Mouse (Mus musculus) G1E (cell line): ENCODE measurements around the gene Foxe3. TPM values are rescaled to one million over a fixed set of nuclear protein-coding genes. Genes with fewer than 3 reads are reported as not detected.

Source experiments
- ATAC-seq: 2 replicates; pipeline ENCODE4 v1.8.0; 2016; ENCODE audit warnings: mild to moderate bottlenecking; ENCODE audit not compliant: insufficient number of reproducible peaks, poor library complexity, low FRiP score, severe bottlenecking; ENCODE audit errors: extremely low read depth
- DNase-seq: peaks from one replicate; pipeline ENCODE4 v3.0.0; 2012; ENCODE audit warnings: low spot score
- H3K27me3 ChIP-seq: 2 replicates; pipeline ENCODE4 v1.6.1; 2012; ENCODE audit warnings: mild to moderate bottlenecking, low read length, inconsistent platforms; ENCODE audit not compliant: insufficient read depth
- H3K36me3 ChIP-seq: replicated peaks from 2 replicates; pipeline ENCODE3; 2012; ENCODE audit warnings: mild to moderate bottlenecking, inconsistent platforms
- H3K4me1 ChIP-seq: 2 replicates; pipeline ENCODE4 v1.6.1; 2012; ENCODE audit warnings: low read depth, low read length, inconsistent platforms, mixed read lengths; ENCODE audit not compliant: insufficient read depth
- H3K4me3 ChIP-seq: 2 replicates; pipeline ENCODE4 v1.5.1; 2012; ENCODE audit warnings: low read depth, mild to moderate bottlenecking, inconsistent platforms, low read length, moderate library complexity, mixed read lengths
- H3K9me3 ChIP-seq: replicated peaks from 2 replicates; pipeline ENCODE4 v1.6.1; 2012; ENCODE audit warnings: inconsistent platforms
- CTCF ChIP-seq: IDR thresholded peaks from 2 replicates; pipeline ENCODE4 v1.5.1; 2012; ENCODE audit warnings: low read depth, low read length, inconsistent platforms, mixed read lengths
- GATA1 ChIP-seq: IDR thresholded peaks from 2 replicates; pipeline ENCODE4 v1.6.1; 2012; ENCODE audit warnings: borderline replicate concordance, low read length, inconsistent platforms, mixed read lengths
- GATA2 ChIP-seq: IDR thresholded peaks from 2 replicates; pipeline ENCODE4 v1.6.1; 2012; ENCODE audit warnings: low read depth, low read length, inconsistent platforms, borderline replicate concordance
- POLR2AphosphoS5 ChIP-seq: IDR thresholded peaks from 2 replicates; pipeline ENCODE4 v1.6.1; 2012; ENCODE audit warnings: low read depth, low read length, inconsistent platforms; ENCODE audit not compliant: insufficient replicate concordance
- TAL1 ChIP-seq: conservative IDR thresholded peaks from 2 replicates; pipeline ENCODE4 v1.6.1; 2012; ENCODE audit warnings: low read depth, low read length, inconsistent platforms, mixed read lengths
- polyA plus RNA-seq: library from polyadenylated mRNA; stranded (reverse); fragments of >175 nt; gene quantifications from 2 replicates; pipeline ENCODE4 v1.2.3, GENCODE M21; 2012
- total RNA-seq, 2 experiments: library from RNA; stranded (forward) in 1 of 2; stranded (reverse) in 1 of 2; fragments of 200-1000 nt in 1 of 2; fragments of >200 nt in 1 of 2; fragmentation: Nextera tagmentation in 1 of 2; gene quantifications; 2 replicates each; pipeline ENCODE4 v1.2.3; 2014 to 2017

The Foxe3 gene
- total and polyA plus RNA-seq, 3 experiments, result not detected

- ATAC-seq, result no peak
- TF ChIP-seq GATA1, result no peak
- TF ChIP-seq CTCF, result no peak
- no peak for TF ChIP-seq POLR2AphosphoS5
- no peak for TF ChIP-seq TAL1
- TF ChIP-seq GATA2, result no peak
- H3K4me3 ChIP-seq, result no peak overlapping the region
- DNase-seq, result no peak
- no peaks in the 10 kb centered on the region for H3K4me1 ChIP-seq
- H3K36me3 ChIP-seq, result peaks cover 25% of the 10 kb centered on the region
- peaks cover 3% of the 10 kb centered on the region for H3K27me3 ChIP-seq
- H3K9me3 ChIP-seq, result no peaks in the 10 kb centered on the region
These were observed 31.6 kb upstream of the Foxe3 start for GRCm38 (mm10) chr4:114957403-114957802.

GRCm38 (mm10) chr4:114953172-114953571 is 27.4 kb upstream of the Foxe3 start:
- no peak for ATAC-seq
- no peak for TF ChIP-seq GATA2
- no peak for TF ChIP-seq TAL1
- no peak for TF ChIP-seq GATA1
- no peak for TF ChIP-seq POLR2AphosphoS5
- no peak for TF ChIP-seq CTCF
- no peak overlapping the region for H3K4me3 ChIP-seq

GRCm38 (mm10) chr4:114947852-114948481 is 22.2 kb upstream of the Foxe3 start:
- ATAC-seq, result no peak
- no peaks in the 10 kb centered on the region for H3K36me3 ChIP-seq
- peaks cover 10% of the 10 kb centered on the region for H3K4me1 ChIP-seq
- H3K27me3 ChIP-seq, result peaks cover 23% of the 10 kb centered on the region
- H3K9me3 ChIP-seq, result no peaks in the 10 kb centered on the region
- no peak for TF ChIP-seq GATA2
- TF ChIP-seq POLR2AphosphoS5, result no peak
- no peak for TF ChIP-seq GATA1
- no peak for TF ChIP-seq CTCF
- TF ChIP-seq TAL1, result no peak
- H3K4me3 ChIP-seq, result no peak overlapping the region
- DNase-seq, result no peak

More at GRCm38 (mm10) chr4:114953172-114953571, 27.4 kb upstream of the Foxe3 start:
- no peak for DNase-seq
- peaks cover 5% of the 10 kb centered on the region for H3K36me3 ChIP-seq
- H3K4me1 ChIP-seq, result no peaks in the 10 kb centered on the region
- no peaks in the 10 kb centered on the region for H3K9me3 ChIP-seq
- H3K27me3 ChIP-seq, result peaks cover 12% of the 10 kb centered on the region

GRCm38 (mm10) chr4:114947395-114947794 is 21.6 kb upstream of the Foxe3 start:
- Histone ChIP-seq H3K36me3 (no peaks in the 10 kb centered on the region), H3K27me3 (peaks cover 23% of the 10 kb centered on the region), H3K9me3 (no peaks in the 10 kb centered on the region), H3K4me1 (peaks cover 10% of the 10 kb centered on the region), H3K4me3 (no peak overlapping the region)
- TF ChIP-seq TAL1 (no peak), CTCF (peak; percentile 81)
- ATAC-seq (peak; percentile 78), DNase-seq (peak; percentile 41)

DNA sequence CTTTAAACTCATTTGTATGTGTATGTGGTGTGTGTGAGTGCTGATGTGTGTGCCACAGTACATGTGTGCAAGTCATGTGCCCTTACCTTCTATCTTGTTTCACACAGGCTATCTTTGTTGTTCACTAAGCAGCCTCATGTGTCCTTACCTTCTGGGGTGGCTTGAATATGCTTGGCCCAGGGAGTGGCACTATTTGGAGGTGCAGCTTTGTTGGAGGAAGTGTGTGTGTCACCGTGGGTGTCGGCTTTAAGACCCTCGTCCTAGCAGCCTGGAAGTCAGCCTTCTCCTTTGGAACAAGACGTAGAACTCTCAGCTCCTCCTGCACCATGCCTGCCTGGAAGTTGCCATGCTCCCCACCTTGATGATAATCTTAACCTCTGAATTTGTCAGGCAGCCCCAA is 20.6 kb upstream of the Foxe3 start:
- H3K27me3 ChIP-seq, result peaks cover 23% of the 10 kb centered on the region

GRCm38 (mm10) chr4:114945021-114945420 is 19.2 kb upstream of the Foxe3 start:
- no peak for TF ChIP-seq TAL1
- TF ChIP-seq GATA1, result no peak
- TF ChIP-seq GATA2, result no peak
- no peak for TF ChIP-seq CTCF
- TF ChIP-seq POLR2AphosphoS5, result no peak
- Histone ChIP-seq H3K4me1 (peaks cover 10% of the 10 kb centered on the region), H3K9me3 (no peaks in the 10 kb centered on the region), H3K36me3 (no peaks in the 10 kb centered on the region), H3K27me3 (peaks cover 26% of the 10 kb centered on the region), H3K4me3 (no peak overlapping the region)
- ATAC-seq (no peak), DNase-seq (no peak)

More for the DNA sequence above, 20.6 kb upstream of the Foxe3 start:
- Histone ChIP-seq H3K4me1 (peaks cover 10% of the 10 kb centered on the region), H3K9me3 (no peaks in the 10 kb centered on the region), H3K4me3 (no peak overlapping the region), H3K36me3 (no peaks in the 10 kb centered on the region)
- TF ChIP-seq CTCF, result no peak
- no peak for TF ChIP-seq POLR2AphosphoS5
- TF ChIP-seq GATA1, result no peak
- TF ChIP-seq GATA2, result no peak
- ATAC-seq, result no peak
- DNase-seq, result no peak
